Mouse (Mus musculus) adrenal gland, postnatal 25 days (tissue): ENCODE results near the gene Ap3d1. TPM values are rescaled to one million over a fixed set of nuclear protein-coding genes. Genes with fewer than 3 reads are reported as not detected.

Experiments
- DNase-seq: peaks from one replicate; pipeline ENCODE4 v3.0.0; 2021; ENCODE audit warnings: mixed read lengths
- total RNA-seq: library from RNA; stranded (reverse); gene quantifications from 2 replicates; pipeline ENCODE4 v1.2.3, GENCODE M21; 2021

The Ap3d1 gene
- total RNA-seq, 1 experiment from 2014 or later, result 94.4 TPM

DNA sequence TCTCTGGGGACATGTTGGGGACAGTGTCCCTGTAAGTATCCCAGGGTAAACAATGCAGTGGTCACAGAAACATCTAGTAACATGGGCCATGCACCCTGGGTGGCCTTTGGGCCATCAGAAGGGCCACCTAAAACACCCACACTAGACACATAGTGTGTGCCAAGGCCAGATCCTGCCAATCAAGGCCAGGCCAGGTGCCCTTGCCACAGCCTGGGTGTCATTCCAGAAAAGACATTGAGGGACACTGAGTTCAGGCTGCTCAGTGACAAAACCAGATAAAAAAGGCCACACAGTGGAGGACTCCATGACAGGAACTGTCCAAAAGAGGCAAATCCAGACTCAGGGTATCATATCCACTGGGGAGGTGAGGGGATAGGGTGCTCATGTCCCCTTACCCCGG, 58.4 kb downstream of the Ap3d1 start:
- no peak for DNase-seq

- DNase-seq, result no peak
Measured at GRCm38 (mm10) chr10:80682003-80682402, 60.1 kb downstream of the Ap3d1 start.

- no peak for DNase-seq
Measured at GRCm38 (mm10) chr10:80680260-80680696, 61.8 kb downstream of the Ap3d1 start.

DNA sequence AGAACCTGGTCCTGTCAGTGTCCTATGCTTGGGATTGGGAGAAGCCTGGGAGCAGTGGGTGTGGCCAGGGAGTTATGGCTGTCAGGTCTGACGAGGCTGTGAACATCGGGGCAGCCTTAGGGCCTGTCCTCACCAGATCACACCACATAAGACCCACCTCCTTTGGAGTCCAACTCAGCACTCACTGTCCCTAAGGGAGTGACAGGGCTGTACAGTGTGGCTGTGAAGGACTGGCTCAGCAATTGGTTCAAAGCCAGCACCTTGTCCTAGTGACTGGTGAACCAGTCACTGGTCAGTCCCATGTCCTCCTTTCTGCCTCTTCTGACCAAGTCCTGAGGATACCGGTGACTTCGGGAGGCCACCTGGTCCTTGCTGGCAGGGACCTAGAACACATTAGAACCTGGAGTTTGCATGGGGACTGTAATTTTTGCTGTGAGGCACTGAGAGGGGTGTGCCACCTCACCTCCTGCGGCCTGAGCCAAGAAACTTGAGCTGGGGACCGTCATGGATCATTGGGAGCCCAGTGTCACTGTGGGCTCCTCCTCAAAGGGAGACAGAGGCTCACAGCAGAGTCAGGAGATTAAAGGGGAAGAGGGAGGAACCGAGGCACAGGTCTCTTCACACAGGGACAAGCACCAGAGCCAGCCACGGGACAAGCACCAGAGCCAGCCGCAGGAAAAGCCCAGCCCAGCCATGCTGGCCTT, 62.4 kb downstream of the Ap3d1 start:
- DNase-seq, result peak; percentile 44

DNA sequence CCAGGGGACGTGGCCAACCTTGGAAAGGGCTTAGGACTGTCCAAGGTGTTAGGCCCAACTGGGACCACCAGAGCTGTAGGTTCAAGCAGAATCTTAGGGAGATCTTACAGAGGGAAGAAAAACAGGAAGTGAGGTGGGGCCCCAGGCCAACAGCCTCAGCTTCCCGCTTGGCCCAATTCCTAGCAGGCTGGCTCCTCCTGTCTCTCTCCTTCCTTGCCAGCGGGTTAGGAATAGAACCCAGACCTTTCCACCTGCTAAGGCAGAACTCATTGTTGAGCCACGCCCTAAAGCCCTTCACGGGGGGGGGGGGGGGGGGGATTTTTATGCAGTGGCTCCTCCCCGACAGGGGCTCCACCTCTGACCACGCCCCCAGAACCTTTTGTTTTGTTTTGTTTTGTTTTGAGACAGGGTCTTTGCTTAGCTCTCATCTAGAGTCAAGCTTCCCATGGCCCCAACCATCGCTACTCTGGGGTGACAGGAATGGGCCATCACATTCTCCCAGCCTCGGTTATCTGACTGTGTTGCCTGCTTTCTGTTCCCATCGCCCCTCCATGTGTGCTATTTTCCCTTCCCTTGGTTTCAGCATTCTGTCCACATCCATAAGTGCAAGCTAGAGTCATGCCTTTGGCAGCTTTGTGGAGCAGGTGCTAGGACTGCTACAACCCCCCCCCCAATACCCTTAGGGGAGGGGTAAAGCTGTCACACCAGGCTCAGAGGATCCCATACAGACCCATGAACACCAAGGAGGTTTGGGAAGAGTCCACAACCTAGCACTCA, 63.3 kb downstream of the Ap3d1 start:
- peak; percentile 39 for DNase-seq

DNA sequence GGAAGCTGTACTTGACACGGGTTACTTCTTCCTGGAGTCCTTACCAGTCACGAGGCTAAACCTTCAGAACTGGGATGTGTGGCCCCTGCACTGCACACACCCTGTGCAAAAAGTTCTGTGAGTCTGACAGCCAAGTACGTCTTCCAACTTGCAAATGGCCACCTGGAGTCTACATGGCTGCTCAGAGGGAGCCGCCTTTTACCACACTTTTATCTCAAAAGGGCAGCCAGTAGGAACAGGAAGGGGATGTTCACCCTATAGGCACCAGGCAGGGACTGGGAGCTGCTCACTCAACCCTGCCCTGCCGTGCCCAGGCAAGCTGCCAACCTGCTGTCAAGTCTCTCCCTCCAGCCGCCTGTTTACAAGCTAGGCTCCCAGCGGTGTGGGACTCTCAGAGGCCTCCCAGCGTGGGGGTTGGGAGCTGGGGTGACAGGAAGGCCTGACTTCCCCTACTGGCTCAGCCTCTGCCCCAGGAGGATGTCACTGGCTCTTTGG, 64.1 kb downstream of the Ap3d1 start, which contains the start of gene Mknk2:
TSS of gene Mknk2 (minus strand) at position 171 of the 495 bp plus-strand sequence.
- DNase-seq, result peak; percentile 96

DNA sequence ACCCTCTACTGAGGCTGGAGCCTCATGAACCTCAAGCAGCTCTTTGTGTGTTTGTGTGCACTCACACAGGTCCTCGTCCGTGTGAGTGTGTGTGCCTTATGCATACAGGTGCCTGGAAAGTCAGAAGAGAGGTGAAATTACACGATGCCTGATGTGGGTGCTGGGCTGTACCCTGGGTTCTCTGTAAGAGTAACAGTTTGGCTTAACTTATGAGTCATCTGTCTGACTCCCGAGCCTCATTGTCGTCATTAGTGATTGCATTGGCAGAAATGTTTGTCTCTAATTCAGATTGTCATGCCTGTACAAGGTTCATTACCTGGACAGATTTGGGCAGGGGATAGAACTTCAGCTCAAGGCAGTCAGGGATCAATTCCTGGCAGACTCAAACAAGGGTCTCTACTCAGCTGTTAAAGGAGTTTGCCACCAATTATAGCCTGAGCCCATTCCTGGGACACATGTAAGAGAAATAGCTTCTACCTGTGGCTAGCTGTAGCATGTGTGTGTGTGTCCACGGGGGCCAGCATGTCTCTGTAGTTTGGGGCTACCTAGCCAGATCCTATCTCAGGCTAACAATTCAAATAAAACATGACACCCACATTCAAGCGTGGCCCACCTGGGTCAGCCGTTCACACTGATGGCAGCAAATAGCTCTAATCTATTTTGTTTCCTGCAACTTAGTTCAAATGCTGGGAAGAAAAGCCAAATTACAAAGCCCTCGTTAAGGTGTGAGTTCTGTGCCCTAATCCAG, 64.8 kb downstream of the Ap3d1 start:
- DNase-seq, result no peak

DNA sequence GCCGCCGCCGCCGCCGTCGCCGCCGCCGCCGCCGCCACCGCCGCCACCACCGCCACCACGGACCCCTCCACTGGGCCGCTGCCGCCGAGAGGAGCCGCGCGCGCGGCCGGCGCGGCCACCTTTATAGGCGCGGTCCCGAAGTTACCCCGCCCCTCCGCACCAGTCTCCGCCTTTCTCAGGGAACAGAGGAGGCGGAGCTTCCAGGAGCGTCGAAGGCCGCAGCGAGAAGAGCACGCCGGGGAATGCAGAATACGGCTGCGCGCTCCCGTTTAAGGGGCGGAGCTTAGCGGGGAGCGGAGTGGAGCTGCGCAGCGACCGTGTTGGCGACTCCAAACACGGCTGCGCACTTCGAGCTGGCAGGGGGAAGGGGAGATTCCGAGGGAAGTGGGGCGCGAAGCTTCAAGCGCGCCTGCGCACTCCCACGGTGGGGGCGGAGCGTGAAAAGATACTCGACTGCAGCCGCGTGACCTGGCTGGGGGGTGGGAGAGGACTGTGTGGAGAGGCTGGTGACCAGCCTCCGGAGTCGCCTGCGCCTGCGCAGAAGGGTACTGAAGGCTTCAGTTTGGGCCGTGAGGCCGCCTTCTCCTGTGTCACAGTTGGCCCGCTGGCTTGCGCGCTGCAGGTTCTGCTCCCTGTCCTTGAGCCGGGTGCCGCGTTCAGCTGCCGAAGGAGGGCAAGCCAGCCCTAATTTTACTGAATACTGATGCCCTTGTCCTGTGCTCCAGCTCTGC, 65.7 kb downstream of the Ap3d1 start:
- peak; percentile 100 for DNase-seq

GRCm38 (mm10) chr10:80675405-80676197, 66.5 kb downstream of the Ap3d1 start:
- no peak for DNase-seq

DNA sequence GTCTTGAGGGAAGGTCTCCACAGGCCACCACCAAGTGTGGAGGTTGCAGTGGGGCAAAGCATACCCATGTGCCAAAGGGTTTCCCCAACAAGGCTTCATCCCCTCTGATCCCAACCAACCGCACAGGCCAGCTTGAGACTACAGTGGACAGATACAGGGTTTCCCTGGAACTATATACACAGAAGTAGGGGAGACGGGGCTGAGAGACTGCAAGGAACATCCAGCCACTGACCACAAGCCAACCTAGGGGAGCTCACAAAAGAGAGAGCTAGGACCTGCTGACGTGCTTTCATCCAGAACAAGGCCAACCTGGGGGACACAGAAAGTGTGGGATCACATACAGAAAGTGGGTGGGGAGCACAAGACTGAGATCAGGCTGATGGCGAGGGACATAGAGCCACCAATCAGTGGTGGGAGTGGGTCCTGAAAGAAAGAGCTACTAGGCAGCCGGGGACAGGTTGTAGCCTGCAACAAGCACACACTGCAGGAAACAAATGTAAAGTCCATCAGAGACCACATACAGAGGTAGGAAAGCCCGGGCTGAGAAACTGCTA, 67.1 kb downstream of the Ap3d1 start:
- no peak for DNase-seq

DNA sequence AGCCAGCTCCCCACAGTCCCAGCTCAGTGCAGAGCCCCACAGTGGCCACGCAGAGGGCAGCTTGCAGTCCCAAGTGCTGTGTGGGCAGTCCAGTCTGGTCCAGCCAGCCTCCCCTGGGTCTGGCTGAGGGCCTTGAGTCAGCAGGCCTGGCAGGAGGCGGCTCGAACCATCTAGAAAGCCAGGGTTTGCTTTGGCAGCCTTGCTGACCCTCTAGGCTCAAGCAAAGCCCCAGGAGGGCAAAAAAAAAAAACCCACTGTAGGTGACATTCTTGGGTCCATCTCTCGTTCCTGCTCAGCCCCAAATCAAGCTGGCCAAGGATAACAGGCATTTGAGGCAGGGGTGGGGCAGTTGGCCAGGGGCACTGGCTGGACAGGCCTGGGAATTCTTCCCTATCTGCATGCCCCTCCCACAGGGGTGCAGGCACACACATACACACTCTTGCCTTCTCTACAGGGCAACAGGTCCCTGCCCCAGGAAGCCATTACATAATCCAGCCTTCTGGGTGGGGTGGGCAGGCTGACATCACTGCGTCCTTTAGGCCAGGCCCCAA, 67.8 kb downstream of the Ap3d1 start:
- DNase-seq, result peak; percentile 54

- no peak for DNase-seq
Measured at GRCm38 (mm10) chr10:80673690-80674089, 68.4 kb downstream of the Ap3d1 start.

- no peak for DNase-seq
Measured at GRCm38 (mm10) chr10:80671936-80672690, 70.0 kb downstream of the Ap3d1 start.

DNA sequence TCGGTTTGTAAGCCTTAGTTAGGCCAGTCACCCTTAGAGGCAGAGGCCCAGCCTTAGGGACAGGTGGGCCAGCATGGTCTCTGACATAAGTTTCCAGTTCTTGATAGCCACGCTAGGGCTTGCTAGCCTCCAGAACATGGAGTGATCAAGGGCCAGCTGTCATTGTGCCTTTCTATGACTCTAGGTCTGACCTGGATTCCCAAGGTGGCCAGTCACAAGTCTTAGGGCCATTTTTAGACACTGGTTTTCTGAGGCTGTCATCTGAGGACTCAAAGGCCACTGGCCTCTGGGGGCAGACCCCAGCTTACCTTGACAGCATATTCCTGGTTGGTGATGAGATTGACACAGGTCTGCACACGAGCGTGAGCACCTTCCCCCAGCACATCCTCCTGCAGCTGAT, 70.8 kb downstream of the Ap3d1 start:
- DNase-seq, result no peak

- DNase-seq, result no peak
Measured at GRCm38 (mm10) chr10:80670531-80670930, 71.5 kb downstream of the Ap3d1 start.

GRCm38 (mm10) chr10:80669737-80670485, 72.2 kb downstream of the Ap3d1 start:
- DNase-seq, result peak; percentile 69

DNA sequence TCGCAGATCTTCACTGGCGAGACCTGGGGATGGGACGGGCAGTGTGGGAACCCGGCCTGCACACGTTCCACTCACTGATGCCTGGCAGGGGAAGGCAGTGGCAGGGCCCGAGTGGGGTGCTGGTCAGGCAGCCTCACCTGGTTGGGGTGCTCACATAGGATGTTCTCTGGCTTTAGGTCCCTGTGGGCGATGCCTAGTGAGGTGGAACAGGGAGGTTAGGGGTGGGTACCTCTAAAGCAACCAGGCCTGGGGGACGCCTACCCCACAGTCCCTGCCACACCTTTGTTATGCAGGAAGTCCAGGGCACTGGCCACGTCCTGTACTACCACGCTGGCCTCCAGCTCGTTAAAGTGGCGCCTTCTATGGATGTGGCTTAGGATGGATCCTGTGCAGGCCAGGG, 73.0 kb downstream of the Ap3d1 start:
- no peak for DNase-seq

DNA sequence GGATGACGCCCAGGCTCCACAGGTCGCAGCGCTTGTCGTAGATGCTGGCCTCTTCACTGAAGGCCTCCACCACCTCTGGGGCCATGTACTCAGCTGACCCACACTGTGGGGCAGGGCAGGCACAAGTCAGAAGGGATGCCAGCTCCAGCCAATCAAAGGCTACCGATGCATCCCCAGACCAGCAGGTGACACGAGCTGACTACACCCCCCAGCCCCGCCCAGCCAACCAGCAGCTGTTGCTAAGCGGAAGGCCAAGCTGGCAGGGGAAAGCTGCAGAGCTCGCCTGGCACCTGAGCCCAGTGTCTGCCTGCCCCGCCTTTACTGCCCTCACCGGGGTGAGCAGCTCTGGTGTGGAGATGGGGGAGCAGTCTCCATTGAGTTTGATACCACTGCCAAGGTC, 73.5 kb downstream of the Ap3d1 start:
- DNase-seq, result no peak

DNA sequence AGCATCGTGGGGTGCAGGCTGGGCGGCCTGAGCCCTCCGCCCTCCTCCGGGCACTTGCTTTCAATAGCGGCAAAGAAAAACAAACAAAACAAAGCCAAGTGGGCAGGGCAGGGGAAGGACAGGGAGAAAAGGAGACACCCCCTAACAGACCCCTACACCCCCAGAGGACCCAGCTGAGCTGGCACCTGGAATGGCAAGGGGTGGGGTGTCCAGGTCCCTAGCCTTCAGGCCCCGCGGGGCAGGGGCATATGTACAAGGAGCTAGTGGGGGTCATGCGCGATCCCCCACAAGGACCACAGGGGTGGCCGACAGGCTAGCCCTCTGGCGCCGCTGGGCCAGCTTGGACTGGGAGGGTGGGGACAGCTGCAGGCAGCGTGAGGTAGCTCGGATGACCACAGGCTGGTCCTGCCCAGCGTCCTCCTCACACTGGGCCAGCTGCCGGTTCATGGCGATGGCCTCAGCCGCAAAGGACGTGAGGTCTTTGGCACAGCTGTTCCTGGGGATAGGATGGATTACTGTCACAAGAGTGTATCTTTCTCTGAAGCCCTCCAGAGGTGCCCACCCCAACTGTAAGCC, 75.1 kb downstream of the Ap3d1 start:
- no peak for DNase-seq
